Mouse (Mus musculus) c-Kit-positive CD71-positive TER-119-negative erythroid progenitor cells, embryonic 14.5 days (primary cell): ENCODE results near the gene Wdr83os.
"Not testable (repeated sequence)": the region's sequence is repeated elsewhere in the genome, so short reads cannot be mapped to it uniquely, and the experiment has no call there.

ENCODE experiments used
- DNase-seq: peaks from one replicate; pipeline ENCODE4 v3.0.0-alpha.2; 2013; ENCODE audit warnings: low read depth

The Wdr83os gene

GRCm38 (mm10) chr8:85072364-85072929, 8.1 kb upstream of the Wdr83os start:
- no peak for DNase-seq

GRCm38 (mm10) chr8:85073041-85073612, 7.4 kb upstream of the Wdr83os start:
- DNase-seq = no peak

- DNase-seq = no peak
These were observed 6.4 kb upstream of the Wdr83os start for GRCm38 (mm10) chr8:85074167-85074566.

GRCm38 (mm10) chr8:85074617-85075016, 5.9 kb upstream of the Wdr83os start:
- no peak for DNase-seq

- DNase-seq = no peak
These were observed 4.5 kb upstream of the Wdr83os start for GRCm38 (mm10) chr8:85076001-85076400.

- DNase-seq = peak; percentile 80
These were observed 3.5 kb upstream of the Wdr83os start for GRCm38 (mm10) chr8:85076993-85077392.

- no peak for DNase-seq
These were observed 367 bp upstream of the Wdr83os start for GRCm38 (mm10) chr8:85080214-85080531.

GRCm38 (mm10) chr8:85081216-85081555, 646 bp downstream of the Wdr83os start, which contains the start of gene Wdr83:
Gene Wdr83, minus strand, starts transcription at chr8:85081306.
- DNase-seq = no peak

GRCm38 (mm10) chr8:85082169-85082568, 1.6 kb downstream of the Wdr83os start:
- DNase-seq = not testable (repeated sequence)

GRCm38 (mm10) chr8:85083108-85083813, 2.7 kb downstream of the Wdr83os start, which contains the start of gene Man2b1:
Gene Man2b1, plus strand, starts transcription at chr8:85083270.
- DNase-seq = peak; percentile 90

- no peak for DNase-seq
These were observed 4.1 kb downstream of the Wdr83os start for GRCm38 (mm10) chr8:85084633-85085032.

GRCm38 (mm10) chr8:85086238-85086637, 5.7 kb downstream of the Wdr83os start:
- DNase-seq = no peak

GRCm38 (mm10) chr8:85088771-85089170, 8.2 kb downstream of the Wdr83os start:
- no peak for DNase-seq

- DNase-seq = no peak
These were observed 10.3 kb downstream of the Wdr83os start for GRCm38 (mm10) chr8:85090856-85091255.

GRCm38 (mm10) chr8:85091526-85092090, 11.1 kb downstream of the Wdr83os start:
- no peak for DNase-seq

GRCm38 (mm10) chr8:85095051-85095450, 14.5 kb downstream of the Wdr83os start:
- no peak for DNase-seq

- no peak for DNase-seq
These were observed 15.0 kb downstream of the Wdr83os start for GRCm38 (mm10) chr8:85095566-85095965.

GRCm38 (mm10) chr8:85096196-85096595, 15.7 kb downstream of the Wdr83os start:
- DNase-seq = no peak

GRCm38 (mm10) chr8:85096850-85097249, 16.3 kb downstream of the Wdr83os start:
- no peak for DNase-seq

- no peak for DNase-seq
These were observed 19.6 kb downstream of the Wdr83os start for GRCm38 (mm10) chr8:85100076-85100665.

GRCm38 (mm10) chr8:85113241-85113640, 32.7 kb downstream of the Wdr83os start:
- no peak for DNase-seq

GRCm38 (mm10) chr8:85115501-85115900, 35.0 kb downstream of the Wdr83os start:
- no peak for DNase-seq

GRCm38 (mm10) chr8:85116984-85117383, 36.4 kb downstream of the Wdr83os start:
- DNase-seq = no peak
